Mouse (Mus musculus): ENCODE results near the gene Anapc15. TPM values are rescaled to one million over a fixed set of nuclear protein-coding genes. Genes with fewer than 3 reads are reported as not detected.

The Anapc15 gene
- polyA plus RNA-seq, 1 experiment from 2014 or later, result 78.9 TPM

GRCm38 (mm10) chr7:101882413-101883154 lies 19.1 kb downstream of the Anapc15 start:
- WGBS, result 60% methylated on average over 9 of the region's 9 CpGs
- no peak overlapping the region for H3K9ac ChIP-seq

GRCm38 (mm10) chr7:101884160-101884559 lies 20.6 kb downstream of the Anapc15 start:
- no peak overlapping the region for H3K27ac ChIP-seq

More at GRCm38 (mm10) chr7:101882413-101883154, 19.1 kb downstream of the Anapc15 start:
- Histone ChIP-seq H3K27ac (no peak overlapping the region), H3K27me3 (no peaks in the 10 kb centered on the region), H3K36me3 (no peaks in the 10 kb centered on the region), H3K4me3 (replicated peaks) (no peak overlapping the region), H3K4me2 (no peak overlapping the region), H3K4me1 (peaks cover 5% of the 10 kb centered on the region; the same call in 1 of the 2 replicates), H3K9me3 (replicated peaks) (no peaks in the 10 kb centered on the region)
- no peak for ATAC-seq (replicated peaks; ENCODE audit: low FRiP score)

GRCm38 (mm10) chr7:101886274-101886673 lies 22.8 kb downstream of the Anapc15 start:
- 87% methylated on average over 6 of the region's 6 CpGs for WGBS
- ATAC-seq (replicated peaks; ENCODE audit: low FRiP score), result no peak
- Histone ChIP-seq H3K4me3 (replicated peaks) (no peak overlapping the region), H3K4me1 (peaks cover 5% of the 10 kb centered on the region; the same call in 1 of the 2 replicates), H3K9ac (no peak overlapping the region), H3K9me3 (replicated peaks) (no peaks in the 10 kb centered on the region), H3K27me3 (no peaks in the 10 kb centered on the region), H3K36me3 (no peaks in the 10 kb centered on the region), H3K4me2 (no peak overlapping the region), H3K27ac (no peak overlapping the region)

More at GRCm38 (mm10) chr7:101884160-101884559, 20.6 kb downstream of the Anapc15 start:
- WGBS, result 99% methylated on average over 4 of the region's 4 CpGs
- H3K9ac ChIP-seq, result no peak overlapping the region
- no peak overlapping the region for H3K4me2 ChIP-seq
- ATAC-seq (replicated peaks; ENCODE audit: low FRiP score), result no peak
- H3K4me3 ChIP-seq (replicated peaks), result no peak overlapping the region
- H3K4me1 ChIP-seq, result peaks cover 5% of the 10 kb centered on the region; the same call in 1 of the 2 replicates
- no peaks in the 10 kb centered on the region for H3K27me3 ChIP-seq
- H3K9me3 ChIP-seq (replicated peaks), result no peaks in the 10 kb centered on the region
- no peaks in the 10 kb centered on the region for H3K36me3 ChIP-seq

GRCm38 (mm10) chr7:101888460-101888859 lies 24.9 kb downstream of the Anapc15 start:
- Histone ChIP-seq H3K4me3 (replicated peaks) (no peak overlapping the region), H3K9me3 (replicated peaks) (no peaks in the 10 kb centered on the region), H3K4me1 (no peaks in the 10 kb centered on the region), H3K9ac (no peak overlapping the region), H3K36me3 (no peaks in the 10 kb centered on the region), H3K27ac (no peak overlapping the region), H3K4me2 (no peak overlapping the region), H3K27me3 (no peaks in the 10 kb centered on the region)
- ATAC-seq (replicated peaks; ENCODE audit: low FRiP score), result no peak
- 80% methylated on average over 4 of the region's 4 CpGs for WGBS

- peak overlapping the region; percentile 38; the same call in 1 of the 2 replicates for H3K9ac ChIP-seq
- H3K27me3 ChIP-seq, result no peaks in the 10 kb centered on the region
- ATAC-seq (replicated peaks; ENCODE audit: low FRiP score), result no peak; the same call in 1 of the 2 replicates
- no peaks in the 10 kb centered on the region for H3K9me3 ChIP-seq (replicated peaks)
- WGBS, result 32% methylated on average over 9 of the region's 9 CpGs
- peak overlapping the region; percentile 57 for H3K4me2 ChIP-seq
- H3K27ac ChIP-seq, result peak overlapping the region; percentile 90
- 0 out of 2 replicates have a peak, but pooled peaks cover 7% of the 10 kb centered on the region for H3K4me1 ChIP-seq
- 0 out of 2 replicates have a peak, but pooled peaks cover 3% of the 10 kb centered on the region for H3K36me3 ChIP-seq
- H3K4me3 ChIP-seq (replicated peaks), result peak overlapping the region; percentile 58
Observed at GRCm38 (mm10) chr7:101895695-101896094, 32.2 kb downstream of the Anapc15 start.

- H3K9me3 ChIP-seq (replicated peaks), result no peaks in the 10 kb centered on the region
- H3K9ac ChIP-seq, result peak overlapping the region; percentile 44
- peak overlapping the region; percentile 57 for H3K4me2 ChIP-seq
- peak overlapping the region; percentile 58 for H3K4me3 ChIP-seq (replicated peaks)
- 0 out of 2 replicates have a peak, but pooled peaks cover 6% of the 10 kb centered on the region for H3K36me3 ChIP-seq
- 0 out of 2 replicates have a peak, but pooled peaks cover 7% of the 10 kb centered on the region for H3K4me1 ChIP-seq
- under 1% methylated on average over 57 of the region's 57 CpGs for WGBS
- H3K27me3 ChIP-seq, result no peaks in the 10 kb centered on the region
- ATAC-seq (replicated peaks; ENCODE audit: low FRiP score), result peak; percentile 99
- H3K27ac ChIP-seq, result peak overlapping the region; percentile 90
Observed at GRCm38 (mm10) chr7:101896104-101897066, 32.9 kb downstream of the Anapc15 start.

- Histone ChIP-seq H3K27me3 (no peaks in the 10 kb centered on the region), H3K9me3 (replicated peaks) (no peaks in the 10 kb centered on the region), H3K36me3 (peaks cover 18% of the 10 kb centered on the region), H3K9ac (no peak overlapping the region), H3K4me2 (no peak overlapping the region), H3K4me1 (peaks cover 10% of the 10 kb centered on the region; the same call in 1 of the 2 replicates), H3K4me3 (replicated peaks) (no peak overlapping the region), H3K27ac (no peak overlapping the region)
- no peak for ATAC-seq (replicated peaks; ENCODE audit: low FRiP score)
- WGBS, result 91% methylated on average over 16 of the region's 16 CpGs
Observed at GRCm38 (mm10) chr7:101900331-101901097, 37.0 kb downstream of the Anapc15 start.

- no peaks in the 10 kb centered on the region for H3K9me3 ChIP-seq (replicated peaks)
- no peak for ATAC-seq (replicated peaks; ENCODE audit: low FRiP score)
- no peak overlapping the region for H3K9ac ChIP-seq
- no peak overlapping the region for H3K4me2 ChIP-seq
- peaks cover 18% of the 10 kb centered on the region for H3K36me3 ChIP-seq
- H3K27ac ChIP-seq, result no peak overlapping the region
- no peaks in the 10 kb centered on the region for H3K27me3 ChIP-seq
- H3K4me3 ChIP-seq (replicated peaks), result no peak overlapping the region
- WGBS, result 94% methylated on average over 10 of the region's 10 CpGs
- H3K4me1 ChIP-seq, result peaks cover 15% of the 10 kb centered on the region
Observed at GRCm38 (mm10) chr7:101901969-101902368, 38.5 kb downstream of the Anapc15 start.

- Histone ChIP-seq H3K9me3 (replicated peaks) (no peaks in the 10 kb centered on the region), H3K27ac (no peak overlapping the region), H3K4me2 (no peak overlapping the region), H3K36me3 (peaks cover 18% of the 10 kb centered on the region), H3K4me1 (peaks cover 17% of the 10 kb centered on the region), H3K9ac (no peak overlapping the region), H3K4me3 (replicated peaks) (no peak overlapping the region), H3K27me3 (no peaks in the 10 kb centered on the region)
- ATAC-seq (replicated peaks; ENCODE audit: low FRiP score), result no peak
Observed at GRCm38 (mm10) chr7:101902846-101903245, 39.3 kb downstream of the Anapc15 start.

- under 1% methylated on average over 58 of the region's 61 CpGs for WGBS
- Histone ChIP-seq H3K27ac (peak within 1 kb of the TSS; percentile 95), H3K27me3 (no peaks in the 10 kb centered on the region), H3K4me1 (peaks cover 24% of the 10 kb centered on the region), H3K4me3 (replicated peaks) (peak within 1 kb of the TSS; percentile 78), H3K9ac (peak within 1 kb of the TSS; percentile 76), H3K36me3 (peaks cover 27% of the 10 kb centered on the region), H3K9me3 (replicated peaks) (no peaks in the 10 kb centered on the region), H3K4me2 (peak within 1 kb of the TSS; percentile 71)
- ATAC-seq (replicated peaks; ENCODE audit: low FRiP score), result peak; percentile 98
Observed at GRCm38 (mm10) chr7:101905561-101906286, 42.2 kb downstream of the Anapc15 start, which contains the start of gene Lamtor1. Lamtor1 (plus strand) TSS chr7:101905904.

- WGBS, result 6% methylated on average over 11 of the region's 11 CpGs
- ATAC-seq (replicated peaks; ENCODE audit: low FRiP score), result no peak
- H3K9me3 ChIP-seq (replicated peaks), result no peaks in the 10 kb centered on the region
- H3K4me1 ChIP-seq, result peaks cover 24% of the 10 kb centered on the region
- peaks cover 30% of the 10 kb centered on the region for H3K36me3 ChIP-seq
- H3K4me2 ChIP-seq, result peak within 1 kb of the TSS; percentile 71
- peak within 1 kb of the TSS; percentile 78 for H3K4me3 ChIP-seq (replicated peaks)
- H3K9ac ChIP-seq, result peak within 1 kb of the TSS; percentile 76
- peak within 1 kb of the TSS; percentile 95 for H3K27ac ChIP-seq
- no peaks in the 10 kb centered on the region for H3K27me3 ChIP-seq
Observed at GRCm38 (mm10) chr7:101906287-101906681, 42.8 kb downstream of the Anapc15 start, which contains the start of gene Tomt. Tomt (minus strand) TSS chr7:101906359.
